Mouse (Mus musculus): Measurements from ENCODE around the gene Myom1. TPM values are rescaled to one million over a fixed set of nuclear protein-coding genes. Genes with fewer than 3 reads are reported as not detected.

Myom1 gene
- polyA plus RNA-seq, 1 experiment from 2014 or later, result 4.7 TPM

DNA sequence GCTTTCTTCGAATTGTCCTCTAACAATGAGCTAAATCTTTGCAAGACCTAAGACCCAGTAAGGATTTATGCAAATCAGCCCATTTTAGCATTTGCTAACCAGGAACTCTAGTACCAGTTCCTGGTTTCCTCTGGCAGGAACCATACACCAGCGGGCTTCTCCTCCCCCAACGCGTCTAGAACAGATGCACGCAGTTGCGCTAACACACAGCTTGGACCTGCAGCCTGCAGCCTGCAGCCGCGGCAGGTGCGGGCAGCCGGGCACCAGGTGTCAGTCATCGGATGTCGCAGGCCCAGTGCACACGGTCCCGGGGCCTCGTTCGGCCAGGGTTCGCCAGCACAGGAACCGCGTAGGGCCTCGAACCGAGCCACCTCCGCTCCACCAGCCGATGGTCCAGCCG is 12.4 kb upstream of the Myom1 start:
- peak; percentile 51 for DNase-seq (ENCODE audit: low spot score)
- peaks cover 9% of the 10 kb centered on the region for H3K4me1 ChIP-seq (ENCODE audit: control insufficient read depth, insufficient read depth, low read length)
- H3K4me2 ChIP-seq (ENCODE audit: low read depth), result peak overlapping the region; percentile 72
- WGBS, result 2% methylated on average over 24 of the region's 24 CpGs
- peak overlapping the region; percentile 92 for H3K9ac ChIP-seq (ENCODE audit: low read length)
- no peaks in the 10 kb centered on the region for H3K9me3 ChIP-seq (ENCODE audit: control insufficient read depth, low read length)
- no peaks in the 10 kb centered on the region for H3K27me3 ChIP-seq (ENCODE audit: control insufficient read depth, insufficient read depth, low read length)
- peak overlapping the region; percentile 92 for H3K27ac ChIP-seq (ENCODE audit: low read depth, low read length)
- ATAC-seq (ENCODE audit: insufficient read depth, low FRiP score, low TSS enrichment), result peak; percentile 62; the same call in 1 of the 2 replicates
- H3K36me3 ChIP-seq (ENCODE audit: control insufficient read depth, insufficient read depth, low read length), result peaks cover 2% of the 10 kb centered on the region; the same call in 1 of the 2 replicates
- H3K4me3 ChIP-seq (ENCODE audit: low read depth, low read length), result peak overlapping the region; percentile 88

DNA sequence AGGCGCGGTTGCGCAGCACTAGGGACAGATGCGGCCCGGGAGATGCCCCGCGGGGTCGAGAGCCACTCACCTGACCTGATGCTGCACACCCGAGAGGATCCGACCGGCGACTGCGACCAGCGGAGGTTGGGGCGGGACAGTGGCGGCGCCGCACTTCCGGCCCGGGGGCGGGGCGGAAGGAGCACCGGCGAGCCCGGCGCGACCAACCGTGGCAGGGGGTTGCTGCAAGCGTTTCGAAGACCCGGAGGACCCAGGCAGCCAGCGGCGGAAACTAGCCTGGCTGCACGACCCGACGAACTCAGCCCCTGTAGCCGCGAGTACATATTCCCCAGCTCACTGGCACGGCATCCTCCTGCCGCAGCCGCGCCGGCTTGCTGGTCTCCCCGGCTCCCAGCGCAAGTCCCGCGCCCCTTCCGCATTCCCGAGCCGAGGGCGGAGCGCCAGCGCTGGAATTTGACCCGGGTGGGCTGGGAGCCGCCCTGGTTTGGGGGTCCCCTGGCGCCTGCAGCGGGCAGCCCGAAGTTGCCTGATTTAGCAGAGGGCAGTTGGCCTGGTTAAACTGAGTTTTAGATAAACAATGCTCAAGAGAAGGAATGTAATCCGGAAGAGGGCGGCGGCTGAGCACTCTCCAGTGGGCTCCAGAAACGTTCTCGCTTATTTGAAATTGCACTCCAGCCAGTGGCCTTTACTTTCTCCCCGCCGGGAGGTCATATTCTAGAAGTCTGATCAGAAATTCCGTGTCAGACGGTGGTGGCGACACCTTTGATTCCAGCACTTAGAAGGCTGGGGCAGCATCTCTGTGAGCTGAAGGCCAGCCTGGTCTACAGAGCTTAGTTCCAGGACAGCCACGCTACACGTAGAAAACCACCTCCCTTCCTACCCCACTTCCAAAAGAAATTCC is 11.8 kb upstream of the Myom1 start:
- Histone ChIP-seq H3K9me3 (ENCODE audit: control insufficient read depth, low read length) (no peaks in the 10 kb centered on the region), H3K36me3 (ENCODE audit: control insufficient read depth, insufficient read depth, low read length) (peaks cover 5% of the 10 kb centered on the region; the same call in 1 of the 2 replicates), H3K27me3 (ENCODE audit: control insufficient read depth, insufficient read depth, low read length) (no peaks in the 10 kb centered on the region), H3K9ac (ENCODE audit: low read length) (peak overlapping the region; percentile 92), H3K4me2 (ENCODE audit: low read depth) (peak overlapping the region; percentile 72), H3K27ac (ENCODE audit: low read depth, low read length) (peak overlapping the region; percentile 92), H3K4me1 (ENCODE audit: control insufficient read depth, insufficient read depth, low read length) (peaks cover 9% of the 10 kb centered on the region), H3K4me3 (ENCODE audit: low read depth, low read length) (peak overlapping the region; percentile 88)
- ATAC-seq (ENCODE audit: insufficient read depth, low FRiP score, low TSS enrichment) (peak; percentile 93), DNase-seq (ENCODE audit: low spot score) (peak; percentile 91)
- under 1% methylated on average over 68 of the region's 70 CpGs for WGBS

DNA sequence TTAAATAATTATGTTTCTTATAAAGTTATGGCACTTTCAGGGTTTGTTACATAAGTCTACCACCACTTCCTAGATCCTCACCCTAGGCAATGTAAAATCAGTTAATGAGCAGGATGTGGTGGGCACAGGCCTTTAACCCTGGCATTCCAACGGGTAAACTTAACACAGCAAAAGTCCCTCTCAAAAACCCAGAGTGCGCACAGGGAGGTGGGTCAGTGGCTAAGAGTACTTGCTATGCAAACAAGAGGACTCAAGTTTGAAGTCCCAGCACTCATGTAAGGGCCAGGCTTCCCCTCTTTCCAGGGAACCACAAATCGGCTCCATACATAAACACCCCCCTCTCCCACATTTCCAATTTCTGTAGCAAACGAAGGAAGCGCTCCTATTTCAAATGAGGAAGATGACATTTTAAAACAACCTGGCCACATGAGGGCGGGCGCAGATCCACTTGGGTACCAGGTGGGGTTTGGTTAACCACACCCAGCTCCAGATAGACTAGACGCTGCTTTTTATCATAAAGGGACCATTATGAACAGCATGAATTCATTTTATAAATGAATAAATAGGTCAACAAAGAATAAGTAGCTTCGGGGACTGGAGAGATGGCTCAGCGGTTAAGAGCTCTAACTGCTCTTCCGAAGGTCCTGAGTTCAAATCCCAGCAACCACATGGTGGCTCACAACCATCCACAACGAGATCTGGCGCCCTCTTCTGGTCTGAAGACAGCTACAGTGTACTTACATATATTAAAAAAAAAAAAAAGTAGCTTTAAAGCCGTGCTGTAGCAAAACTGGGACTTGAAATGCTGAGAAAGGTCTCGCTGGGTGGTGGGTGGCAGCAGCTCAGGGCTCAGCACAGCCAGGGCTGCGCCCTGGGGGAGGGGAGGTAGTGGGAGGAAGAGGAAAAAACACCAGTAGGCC is 10.5 kb upstream of the Myom1 start:
- peaks cover 9% of the 10 kb centered on the region for H3K4me1 ChIP-seq (ENCODE audit: control insufficient read depth, insufficient read depth, low read length)
- H3K9ac ChIP-seq (ENCODE audit: low read length), result no peak overlapping the region
- H3K4me3 ChIP-seq (ENCODE audit: low read depth, low read length), result no peak overlapping the region
- H3K9me3 ChIP-seq (ENCODE audit: control insufficient read depth, low read length), result no peaks in the 10 kb centered on the region
- no peaks in the 10 kb centered on the region for H3K27me3 ChIP-seq (ENCODE audit: control insufficient read depth, insufficient read depth, low read length)
- DNase-seq (ENCODE audit: low spot score), result no peak
- WGBS, result 90% methylated on average over 16 of the region's 16 CpGs
- peaks cover 5% of the 10 kb centered on the region; the same call in 1 of the 2 replicates for H3K36me3 ChIP-seq (ENCODE audit: control insufficient read depth, insufficient read depth, low read length)
- no peak for ATAC-seq (ENCODE audit: insufficient read depth, low FRiP score, low TSS enrichment)
- no peak overlapping the region for H3K27ac ChIP-seq (ENCODE audit: low read depth, low read length)
- H3K4me2 ChIP-seq (ENCODE audit: low read depth), result no peak overlapping the region

DNA sequence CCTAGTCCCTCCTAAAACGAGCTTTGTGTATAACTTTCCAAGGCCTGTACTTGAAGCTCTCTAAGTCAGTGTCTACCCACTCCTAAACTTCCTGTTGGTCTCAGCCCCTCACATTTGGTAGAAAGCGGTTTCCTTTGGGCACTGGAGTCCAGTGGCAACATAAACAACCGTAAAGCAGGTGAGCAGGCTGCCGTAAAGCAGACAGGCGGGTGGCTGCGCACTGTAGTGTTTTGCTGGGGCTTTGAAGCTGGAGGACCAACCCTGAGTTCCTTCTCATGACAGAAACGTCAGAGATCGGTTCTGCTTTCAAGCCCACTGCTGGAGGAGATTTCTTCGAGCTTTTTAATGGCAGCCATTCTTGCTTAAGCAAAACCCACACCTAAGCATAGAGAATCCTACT is 9.8 kb upstream of the Myom1 start:
- no peak for DNase-seq (ENCODE audit: low spot score)
- peaks cover 9% of the 10 kb centered on the region for H3K4me1 ChIP-seq (ENCODE audit: control insufficient read depth, insufficient read depth, low read length)
- H3K4me3 ChIP-seq (ENCODE audit: low read depth, low read length), result no peak overlapping the region
- H3K9ac ChIP-seq (ENCODE audit: low read length), result no peak overlapping the region
- peaks cover 5% of the 10 kb centered on the region; the same call in 1 of the 2 replicates for H3K36me3 ChIP-seq (ENCODE audit: control insufficient read depth, insufficient read depth, low read length)
- no peak for ATAC-seq (ENCODE audit: insufficient read depth, low FRiP score, low TSS enrichment)
- no peak overlapping the region for H3K27ac ChIP-seq (ENCODE audit: low read depth, low read length)
- no peak overlapping the region for H3K4me2 ChIP-seq (ENCODE audit: low read depth)
- 80% methylated on average over 9 of the region's 9 CpGs for WGBS
- H3K27me3 ChIP-seq (ENCODE audit: control insufficient read depth, insufficient read depth, low read length), result no peaks in the 10 kb centered on the region
- no peaks in the 10 kb centered on the region for H3K9me3 ChIP-seq (ENCODE audit: control insufficient read depth, low read length)

DNA sequence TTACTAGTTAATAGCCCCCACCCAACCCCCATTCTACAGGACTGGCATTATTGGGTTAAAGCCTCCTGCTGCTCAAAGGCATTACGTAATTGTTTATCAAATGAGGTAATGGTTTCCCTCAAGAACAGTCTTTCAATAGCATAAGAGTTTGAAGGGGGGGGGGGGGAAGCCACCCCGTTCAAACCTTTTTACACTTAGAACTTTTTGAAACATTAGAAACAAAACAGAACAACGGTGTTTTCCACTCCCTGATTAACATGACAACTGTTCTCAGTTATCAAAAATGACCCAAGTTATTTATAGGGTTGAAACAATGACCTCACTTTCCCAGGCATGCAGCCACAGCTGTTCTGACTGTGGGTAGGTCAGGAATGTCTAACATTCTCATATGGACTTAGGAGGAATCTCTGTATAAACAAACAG is 9.0 kb upstream of the Myom1 start:
- no peak overlapping the region for H3K9ac ChIP-seq (ENCODE audit: low read length)
- H3K4me1 ChIP-seq (ENCODE audit: control insufficient read depth, insufficient read depth, low read length), result peaks cover 9% of the 10 kb centered on the region
- no peak for ATAC-seq (ENCODE audit: insufficient read depth, low FRiP score, low TSS enrichment)
- H3K27ac ChIP-seq (ENCODE audit: low read depth, low read length), result no peak overlapping the region
- 45% methylated on average over 3 of the region's 3 CpGs for WGBS
- no peak overlapping the region for H3K4me3 ChIP-seq (ENCODE audit: low read depth, low read length)
- H3K4me2 ChIP-seq (ENCODE audit: low read depth), result no peak overlapping the region
- H3K27me3 ChIP-seq (ENCODE audit: control insufficient read depth, insufficient read depth, low read length), result no peaks in the 10 kb centered on the region
- DNase-seq (ENCODE audit: low spot score), result no peak
- no peaks in the 10 kb centered on the region for H3K9me3 ChIP-seq (ENCODE audit: control insufficient read depth, low read length)
- H3K36me3 ChIP-seq (ENCODE audit: control insufficient read depth, insufficient read depth, low read length), result peaks cover 5% of the 10 kb centered on the region; the same call in 1 of the 2 replicates

DNA sequence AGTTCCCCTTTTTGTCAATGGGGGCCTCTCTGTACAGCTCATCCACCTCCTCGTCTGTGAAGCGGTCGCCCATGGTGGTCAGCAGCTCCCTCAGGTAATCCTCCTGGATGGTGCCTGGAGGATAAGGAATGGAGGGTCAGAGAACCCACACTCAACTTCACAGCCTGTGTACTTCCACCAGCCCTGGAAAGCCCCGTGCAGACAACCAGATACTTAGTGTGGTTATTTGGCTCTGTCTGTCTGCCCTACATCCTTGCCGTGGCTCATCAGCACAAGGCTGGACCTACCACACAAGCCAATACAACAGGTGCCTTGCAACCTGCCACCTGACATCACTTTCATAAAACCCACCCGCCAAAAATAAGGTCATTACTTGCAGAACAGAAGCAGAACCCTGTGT is 7.8 kb upstream of the Myom1 start:
- Histone ChIP-seq H3K9me3 (ENCODE audit: control insufficient read depth, low read length) (no peaks in the 10 kb centered on the region), H3K4me1 (ENCODE audit: control insufficient read depth, insufficient read depth, low read length) (peaks cover 5% of the 10 kb centered on the region), H3K4me3 (ENCODE audit: low read depth, low read length) (no peak overlapping the region), H3K36me3 (ENCODE audit: control insufficient read depth, insufficient read depth, low read length) (peaks cover 5% of the 10 kb centered on the region; the same call in 1 of the 2 replicates), H3K27me3 (ENCODE audit: control insufficient read depth, insufficient read depth, low read length) (no peaks in the 10 kb centered on the region), H3K27ac (ENCODE audit: low read depth, low read length) (no peak overlapping the region), H3K4me2 (ENCODE audit: low read depth) (no peak overlapping the region), H3K9ac (ENCODE audit: low read length) (no peak overlapping the region)
- DNase-seq (ENCODE audit: low spot score) (no peak), ATAC-seq (ENCODE audit: insufficient read depth, low FRiP score, low TSS enrichment) (no peak)
- 85% methylated on average over 6 of the region's 6 CpGs for WGBS

DNA sequence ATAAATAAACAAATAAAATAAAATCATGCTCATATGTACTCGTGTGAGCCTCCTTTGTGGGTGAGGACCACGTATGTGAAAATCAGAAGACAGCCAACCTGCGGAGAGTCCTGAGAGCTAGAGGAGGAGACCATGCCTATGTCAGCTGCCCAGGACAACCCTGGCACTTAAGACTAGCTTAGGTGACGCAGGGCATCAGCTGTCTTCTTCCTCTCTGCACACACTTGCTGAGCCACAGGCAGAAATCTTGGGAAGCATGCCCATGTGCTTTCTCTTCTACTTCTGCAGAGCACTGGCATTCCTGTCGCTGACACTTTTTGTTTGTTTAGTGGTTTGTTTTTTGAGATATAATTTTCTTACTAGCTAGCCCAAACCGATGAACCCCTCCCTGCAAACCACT is 6.9 kb upstream of the Myom1 start:
- over 99% methylated on average over 6 of the region's 6 CpGs for WGBS
- ATAC-seq (ENCODE audit: insufficient read depth, low FRiP score, low TSS enrichment) (no peak), DNase-seq (ENCODE audit: low spot score) (no peak)
- Histone ChIP-seq H3K9ac (ENCODE audit: low read length) (no peak overlapping the region), H3K4me2 (ENCODE audit: low read depth) (no peak overlapping the region), H3K4me1 (ENCODE audit: control insufficient read depth, insufficient read depth, low read length) (peaks cover 6% of the 10 kb centered on the region; the same call in 1 of the 2 replicates), H3K27ac (ENCODE audit: low read depth, low read length) (no peak overlapping the region), H3K36me3 (ENCODE audit: control insufficient read depth, insufficient read depth, low read length) (peaks cover 5% of the 10 kb centered on the region; the same call in 1 of the 2 replicates), H3K9me3 (ENCODE audit: control insufficient read depth, low read length) (no peaks in the 10 kb centered on the region), H3K4me3 (ENCODE audit: low read depth, low read length) (no peak overlapping the region), H3K27me3 (ENCODE audit: control insufficient read depth, insufficient read depth, low read length) (no peaks in the 10 kb centered on the region)

DNA sequence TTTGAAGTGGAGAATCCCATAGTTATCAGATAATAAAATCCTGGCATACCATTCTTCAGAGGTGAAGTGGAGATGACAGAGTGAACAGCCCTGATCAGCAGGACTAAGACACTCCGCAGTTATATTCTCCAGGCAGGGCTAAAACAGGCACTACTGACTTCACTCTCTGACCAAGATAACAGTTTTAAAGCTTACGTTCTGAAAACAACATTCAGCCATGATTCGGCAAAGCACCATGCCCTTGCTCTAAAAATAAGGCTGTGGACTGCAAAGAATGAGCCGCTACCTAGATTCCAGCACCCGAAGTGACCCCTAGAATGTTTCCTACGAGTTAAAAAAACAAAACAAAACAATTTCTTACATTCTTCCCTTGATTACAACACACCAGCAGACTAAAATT is 4.6 kb upstream of the Myom1 start:
- H3K27me3 ChIP-seq (ENCODE audit: control insufficient read depth, insufficient read depth, low read length), result no peaks in the 10 kb centered on the region
- H3K9me3 ChIP-seq (ENCODE audit: control insufficient read depth, low read length), result no peaks in the 10 kb centered on the region
- H3K36me3 ChIP-seq (ENCODE audit: control insufficient read depth, insufficient read depth, low read length), result peaks cover 5% of the 10 kb centered on the region; the same call in 1 of the 2 replicates
- H3K4me1 ChIP-seq (ENCODE audit: control insufficient read depth, insufficient read depth, low read length), result peaks cover 4% of the 10 kb centered on the region; the same call in 1 of the 2 replicates
- no peak overlapping the region for H3K4me3 ChIP-seq (ENCODE audit: low read depth, low read length)
- no peak overlapping the region for H3K4me2 ChIP-seq (ENCODE audit: low read depth)
- ATAC-seq (ENCODE audit: insufficient read depth, low FRiP score, low TSS enrichment) (no peak), DNase-seq (ENCODE audit: low spot score) (no peak)
- no peak overlapping the region for H3K9ac ChIP-seq (ENCODE audit: low read length)
- 85% methylated on average over 6 of the region's 6 CpGs for WGBS
- H3K27ac ChIP-seq (ENCODE audit: low read depth, low read length), result no peak overlapping the region
